Mouse (Mus musculus) intestine, embryonic 15.5 days (tissue): ENCODE measurements at regions not wholly inside any gene's neighbourhood (a gene's known extent, or its start where the extent isn't known, plus 50 kb on each side); places are given as distances from the start of the nearest gene placed in this dataset.

Experiments used
- ATAC-seq: fragments of 200-750 bp; cut with Nextera tagmentation; 2 replicates; pipeline ENCODE4 v1.8.0; 2017; ENCODE audit warnings: moderate TSS enrichment, moderate library complexity
- H3K27ac ChIP-seq: fragments of 300-500 bp; sonication (generic); 2 replicates; pipeline ENCODE4 v1.5.1; 2015; ENCODE audit warnings: mild to moderate bottlenecking, inconsistent platforms
- H3K27me3 ChIP-seq: fragments of 300-500 bp; sonication (generic); replicated peaks from 2 replicates; pipeline ENCODE4 v1.6.1; 2015; ENCODE audit warnings: inconsistent platforms
- H3K36me3 ChIP-seq: fragments of 300-500 bp; sonication (generic); 2 replicates; pipeline ENCODE4 v1.6.1; 2015; ENCODE audit warnings: inconsistent platforms
- H3K4me1 ChIP-seq: fragments of 300-500 bp; sonication (generic); replicated peaks from 2 replicates; pipeline ENCODE4 v1.6.1; 2015; ENCODE audit warnings: inconsistent platforms
- H3K4me2 ChIP-seq: fragments of 300-500 bp; sonication (generic); replicated peaks from 2 replicates; pipeline ENCODE4 v1.6.1; 2015; ENCODE audit warnings: mild to moderate bottlenecking, inconsistent platforms
- H3K4me3 ChIP-seq: fragments of 300-500 bp; sonication (generic); replicated peaks from 2 replicates; pipeline ENCODE4 v1.5.1; 2015; ENCODE audit warnings: inconsistent platforms
- H3K9ac ChIP-seq: fragments of 300-500 bp; sonication (generic); 2 replicates; pipeline ENCODE4 v1.6.1; 2015; ENCODE audit warnings: inconsistent platforms
- H3K9me3 ChIP-seq: fragments of 300-500 bp; sonication (generic); 2 replicates; pipeline ENCODE4 v1.6.1; 2016; ENCODE audit warnings: inconsistent platforms
- WGBS: fragments of 180-500 bp; shearing (Covaris S2); methylation state at CpG from one replicate; pipeline ENCODE4 v1.1.7; 2015; 5-methylcytosine and 5-hydroxymethylcytosine counted together

DNA sequence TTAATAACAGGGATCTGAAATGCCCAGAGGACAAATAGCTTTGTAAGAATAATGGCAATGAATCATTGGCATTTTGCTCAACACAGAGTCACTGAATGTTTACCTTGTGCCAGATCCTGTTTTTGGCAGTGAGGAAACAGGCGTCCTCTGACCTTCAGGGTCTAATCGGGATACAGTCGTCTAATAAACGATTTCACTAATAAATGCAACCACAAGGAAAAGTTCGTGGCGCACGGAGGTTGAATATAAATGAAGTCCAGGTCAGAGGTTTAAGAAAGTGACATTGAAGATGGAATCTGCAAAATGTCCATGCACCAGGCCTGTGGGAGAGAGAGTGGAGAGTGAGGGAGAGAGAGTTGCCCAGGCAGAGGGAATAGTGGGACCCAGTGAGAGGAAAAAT lies 387.5 kb downstream of the 1810013L24Rik start:
- H3K4me2 ChIP-seq = no peak overlapping the region
- H3K36me3 ChIP-seq = no peaks in the 10 kb centered on the region
- H3K4me1 ChIP-seq = no peaks in the 10 kb centered on the region
- no peaks in the 10 kb centered on the region for H3K27me3 ChIP-seq
- no peak for ATAC-seq
- no peaks in the 10 kb centered on the region for H3K9me3 ChIP-seq
- no peak overlapping the region for H3K4me3 ChIP-seq
- WGBS = 59% methylated on average over 7 of the region's 7 CpGs
- no peak overlapping the region for H3K27ac ChIP-seq
- H3K9ac ChIP-seq = no peak overlapping the region

GRCm38 (mm10) chr16:9230178-9230577 lies 400.3 kb downstream of the 1810013L24Rik start:
- Histone ChIP-seq H3K4me3 (no peak overlapping the region), H3K9ac (no peak overlapping the region), H3K4me2 (no peak overlapping the region), H3K4me1 (no peaks in the 10 kb centered on the region), H3K27ac (no peak overlapping the region), H3K36me3 (no peaks in the 10 kb centered on the region), H3K9me3 (no peaks in the 10 kb centered on the region), H3K27me3 (no peaks in the 10 kb centered on the region)
- ATAC-seq = no peak

GRCm38 (mm10) chr16:9242099-9242498 lies 412.2 kb downstream of the 1810013L24Rik start:
- no peak overlapping the region for H3K4me2 ChIP-seq
- no peaks in the 10 kb centered on the region for H3K36me3 ChIP-seq
- WGBS = 86% methylated on average over 4 of the region's 4 CpGs
- H3K4me1 ChIP-seq = no peaks in the 10 kb centered on the region
- no peaks in the 10 kb centered on the region for H3K27me3 ChIP-seq
- no peaks in the 10 kb centered on the region for H3K9me3 ChIP-seq
- ATAC-seq = no peak
- no peak overlapping the region for H3K27ac ChIP-seq
- no peak overlapping the region for H3K9ac ChIP-seq
- no peak overlapping the region for H3K4me3 ChIP-seq

DNA sequence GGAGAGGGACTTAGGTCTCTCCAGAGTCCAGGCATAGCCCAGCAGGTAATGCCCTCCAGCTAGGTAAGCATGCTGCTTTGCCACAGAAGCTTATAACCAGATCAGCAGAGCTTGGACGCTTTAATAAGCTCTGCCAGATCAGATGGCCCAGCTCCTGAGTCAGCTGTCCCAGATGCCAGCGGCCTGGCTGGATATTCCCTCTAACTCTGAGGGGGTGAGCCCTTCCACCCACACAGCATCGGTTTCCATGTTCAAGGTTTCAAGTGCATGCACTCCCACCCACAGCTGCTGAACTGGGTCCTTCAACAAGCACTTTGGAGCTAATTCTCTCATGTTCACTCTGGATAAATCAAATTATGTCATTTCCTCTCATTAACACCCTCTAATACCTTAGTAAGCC lies 417.3 kb downstream of the 1810013L24Rik start:
- H3K9ac ChIP-seq = no peak overlapping the region
- H3K9me3 ChIP-seq = no peaks in the 10 kb centered on the region
- no peaks in the 10 kb centered on the region for H3K36me3 ChIP-seq
- H3K27ac ChIP-seq = no peak overlapping the region
- no peak overlapping the region for H3K4me2 ChIP-seq
- H3K4me1 ChIP-seq = no peaks in the 10 kb centered on the region
- H3K27me3 ChIP-seq = no peaks in the 10 kb centered on the region
- H3K4me3 ChIP-seq = no peak overlapping the region
- 70% methylated on average over 3 of the region's 3 CpGs for WGBS
- no peak for ATAC-seq

GRCm38 (mm10) chr16:9253054-9253453 lies 423.2 kb downstream of the 1810013L24Rik start:
- ATAC-seq = no peak

GRCm38 (mm10) chr16:9255351-9255750 lies 425.5 kb downstream of the 1810013L24Rik start:
- Histone ChIP-seq H3K9me3 (no peaks in the 10 kb centered on the region), H3K27ac (no peak overlapping the region), H3K36me3 (no peaks in the 10 kb centered on the region), H3K4me3 (no peak overlapping the region), H3K4me2 (no peak overlapping the region), H3K9ac (no peak overlapping the region), H3K27me3 (no peaks in the 10 kb centered on the region), H3K4me1 (no peaks in the 10 kb centered on the region)
- no peak for ATAC-seq
- 48% methylated on average over 3 of the region's 3 CpGs for WGBS

More at GRCm38 (mm10) chr16:9253054-9253453, 423.2 kb downstream of the 1810013L24Rik start:
- Histone ChIP-seq H3K9me3 (no peaks in the 10 kb centered on the region), H3K27me3 (no peaks in the 10 kb centered on the region), H3K4me3 (no peak overlapping the region), H3K27ac (no peak overlapping the region), H3K4me1 (no peaks in the 10 kb centered on the region), H3K36me3 (no peaks in the 10 kb centered on the region), H3K9ac (no peak overlapping the region), H3K4me2 (no peak overlapping the region)
- 78% methylated on average over 1 of the region's 1 CpGs for WGBS

DNA sequence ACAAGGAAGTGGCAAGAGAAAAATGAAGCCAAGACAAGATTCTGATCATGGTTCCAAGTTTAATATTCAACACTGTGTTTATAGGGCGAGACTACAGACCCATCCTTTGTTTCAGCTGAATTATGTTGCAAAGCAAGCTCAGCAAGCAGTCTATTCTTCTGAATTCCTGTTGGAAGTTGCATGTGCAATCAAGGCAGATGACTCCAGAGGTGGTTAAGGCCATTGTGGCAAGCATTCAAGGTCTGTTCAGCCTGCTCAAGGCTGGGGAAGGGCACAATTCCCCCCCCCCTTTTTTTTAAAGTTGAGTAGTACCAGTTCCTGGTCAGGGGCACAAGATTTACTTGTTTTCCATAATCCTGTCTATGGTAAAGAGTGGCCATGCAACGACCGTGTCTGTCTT lies 431.1 kb downstream of the 1810013L24Rik start:
- no peaks in the 10 kb centered on the region for H3K36me3 ChIP-seq
- H3K9ac ChIP-seq = no peak overlapping the region
- no peak overlapping the region for H3K27ac ChIP-seq
- WGBS = 73% methylated on average over 3 of the region's 3 CpGs
- ATAC-seq = no peak
- H3K4me2 ChIP-seq = no peak overlapping the region
- H3K27me3 ChIP-seq = no peaks in the 10 kb centered on the region
- no peaks in the 10 kb centered on the region for H3K9me3 ChIP-seq
- no peak overlapping the region for H3K4me3 ChIP-seq
- H3K4me1 ChIP-seq = no peaks in the 10 kb centered on the region

DNA sequence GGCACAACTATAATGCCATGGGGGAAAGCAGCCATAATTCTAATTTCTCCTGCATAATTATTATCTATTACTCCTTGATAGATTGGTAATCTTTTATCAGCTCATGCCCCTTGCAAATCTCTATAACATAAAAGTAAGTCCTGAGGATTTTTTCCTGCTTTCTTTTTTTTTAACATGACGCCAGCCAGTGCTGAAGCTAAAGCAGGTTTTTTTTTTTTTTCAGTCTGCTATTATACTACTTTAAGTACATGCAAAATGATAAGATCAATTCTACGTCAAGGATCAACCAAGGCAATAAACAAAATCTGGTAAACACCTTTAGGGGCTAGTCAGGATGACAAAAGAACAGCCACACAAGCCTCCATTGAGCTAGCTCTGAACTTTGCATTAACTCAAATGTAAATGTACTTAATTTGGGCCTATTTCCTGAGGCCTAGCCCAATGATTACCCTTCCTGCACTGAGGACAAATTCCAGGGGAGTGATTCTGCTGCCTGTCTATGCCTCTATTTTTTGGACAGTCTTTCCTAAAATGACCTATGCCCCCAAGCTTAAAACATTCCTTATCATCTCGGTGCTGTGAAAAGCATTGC lies 434.8 kb downstream of the 1810013L24Rik start:
- Histone ChIP-seq H3K27me3 (no peaks in the 10 kb centered on the region), H3K4me1 (no peaks in the 10 kb centered on the region)
- 48% methylated on average over 3 of the region's 3 CpGs for WGBS

DNA sequence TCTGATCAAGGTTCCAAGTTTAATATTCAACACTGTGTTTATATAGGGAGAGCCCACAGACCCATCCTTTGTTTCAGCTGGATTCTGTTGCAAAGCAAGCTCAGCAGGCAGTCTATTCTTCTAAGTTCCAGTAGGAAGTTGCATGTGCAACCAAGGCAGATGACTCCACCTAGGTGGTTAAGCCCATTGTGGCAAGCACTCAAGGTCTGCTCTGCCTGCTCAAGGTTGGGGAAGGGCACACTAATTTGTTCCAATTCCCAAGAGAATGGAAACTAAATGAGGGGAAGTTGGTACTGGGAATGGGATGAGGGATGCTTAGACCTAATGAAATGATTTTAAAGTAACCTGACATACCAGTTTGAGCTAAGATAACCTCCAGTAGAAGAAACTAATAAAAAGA lies 437.3 kb downstream of the 1810013L24Rik start:
- Histone ChIP-seq H3K27me3 (no peaks in the 10 kb centered on the region), H3K4me3 (no peak overlapping the region), H3K36me3 (no peaks in the 10 kb centered on the region), H3K27ac (no peak overlapping the region), H3K9ac (no peak overlapping the region), H3K9me3 (no peaks in the 10 kb centered on the region), H3K4me1 (no peaks in the 10 kb centered on the region), H3K4me2 (no peak overlapping the region)
- no peak for ATAC-seq

More for the DNA sequence above, 434.8 kb downstream of the 1810013L24Rik start:
- Histone ChIP-seq H3K4me2 (no peak overlapping the region), H3K9me3 (no peaks in the 10 kb centered on the region), H3K27ac (no peak overlapping the region), H3K36me3 (no peaks in the 10 kb centered on the region), H3K9ac (no peak overlapping the region), H3K4me3 (no peak overlapping the region)
- no peak for ATAC-seq

DNA sequence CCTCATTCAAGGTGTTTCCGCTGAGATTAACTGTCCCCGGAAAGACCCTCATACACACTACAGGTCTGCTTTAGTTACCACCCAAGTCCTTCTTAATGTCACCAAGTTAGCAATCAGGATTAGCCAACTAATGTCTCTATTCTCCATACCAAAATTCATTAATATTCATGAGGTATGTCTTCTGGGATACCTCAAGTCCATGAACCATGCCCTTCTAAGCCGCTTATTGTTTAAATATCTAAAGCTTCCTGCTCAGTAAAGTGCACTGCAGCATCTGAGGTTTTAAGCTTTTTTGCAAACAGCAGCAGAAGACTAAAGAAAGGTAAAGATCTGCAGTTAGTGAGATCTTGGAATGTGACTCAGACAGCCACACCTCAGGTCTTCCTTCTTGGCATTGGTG lies 440.2 kb downstream of the 1810013L24Rik start:
- H3K4me1 ChIP-seq = no peaks in the 10 kb centered on the region
- no peaks in the 10 kb centered on the region for H3K27me3 ChIP-seq
- no peaks in the 10 kb centered on the region for H3K36me3 ChIP-seq
- no peaks in the 10 kb centered on the region for H3K9me3 ChIP-seq
- H3K9ac ChIP-seq = no peak overlapping the region
- no peak for ATAC-seq
- no peak overlapping the region for H3K4me3 ChIP-seq
- WGBS = 86% methylated on average over 3 of the region's 3 CpGs
- H3K4me2 ChIP-seq = no peak overlapping the region
- no peak overlapping the region for H3K27ac ChIP-seq

- whole genome bisulfite sequencing = 57% methylated on average over 1 of the region's 1 CpGs
- no peaks in the 10 kb centered on the region for H3K9me3 ChIP-seq
- H3K27ac ChIP-seq = no peak overlapping the region
- no peak overlapping the region for H3K4me3 ChIP-seq
- H3K36me3 ChIP-seq = no peaks in the 10 kb centered on the region
- no peaks in the 10 kb centered on the region for H3K27me3 ChIP-seq
- H3K9ac ChIP-seq = no peak overlapping the region
- no peak overlapping the region for H3K4me2 ChIP-seq
- H3K4me1 ChIP-seq = no peaks in the 10 kb centered on the region
- no peak for ATAC-seq
Observed at GRCm38 (mm10) chr16:9270671-9271070, 440.8 kb downstream of the 1810013L24Rik start.

- 68% methylated on average over 6 of the region's 6 CpGs for WGBS
- no peaks in the 10 kb centered on the region for H3K36me3 ChIP-seq
- no peak for ATAC-seq
- H3K27me3 ChIP-seq = no peaks in the 10 kb centered on the region
- H3K9me3 ChIP-seq = no peaks in the 10 kb centered on the region
- H3K4me1 ChIP-seq = no peaks in the 10 kb centered on the region
- no peak overlapping the region for H3K27ac ChIP-seq
- H3K4me2 ChIP-seq = no peak overlapping the region
- H3K4me3 ChIP-seq = no peak overlapping the region
- H3K9ac ChIP-seq = no peak overlapping the region
Observed at GRCm38 (mm10) chr16:9273751-9274300, 443.9 kb downstream of the 1810013L24Rik start.

GRCm38 (mm10) chr16:9274583-9275100 lies 444.7 kb downstream of the 1810013L24Rik start:
- ATAC-seq = no peak

More at GRCm38 (mm10) chr16:9274583-9275100, 444.7 kb downstream of the 1810013L24Rik start:
- 53% methylated on average over 7 of the region's 7 CpGs for WGBS
- Histone ChIP-seq H3K4me1 (no peaks in the 10 kb centered on the region), H3K36me3 (no peaks in the 10 kb centered on the region), H3K9me3 (no peaks in the 10 kb centered on the region), H3K4me3 (no peak overlapping the region), H3K27me3 (no peaks in the 10 kb centered on the region), H3K9ac (no peak overlapping the region), H3K27ac (no peak overlapping the region), H3K4me2 (no peak overlapping the region)
